Mouse (Mus musculus) T-helper 17 cell (primary cell): ENCODE results near the gene Utrn.

Source experiments
- in situ Hi-C, 2 experiments: fragments of 300-600 bp; cut with MboI, MseI; formaldehyde crosslinking; loops; 1 replicate in 1 of 2; 2 replicates in 1 of 2; pipeline ENCODE4 v1.15.1; 2025; ENCODE audit warnings: high pct_unique_total_duplicates in 2 of 2

The Utrn gene

DNA sequence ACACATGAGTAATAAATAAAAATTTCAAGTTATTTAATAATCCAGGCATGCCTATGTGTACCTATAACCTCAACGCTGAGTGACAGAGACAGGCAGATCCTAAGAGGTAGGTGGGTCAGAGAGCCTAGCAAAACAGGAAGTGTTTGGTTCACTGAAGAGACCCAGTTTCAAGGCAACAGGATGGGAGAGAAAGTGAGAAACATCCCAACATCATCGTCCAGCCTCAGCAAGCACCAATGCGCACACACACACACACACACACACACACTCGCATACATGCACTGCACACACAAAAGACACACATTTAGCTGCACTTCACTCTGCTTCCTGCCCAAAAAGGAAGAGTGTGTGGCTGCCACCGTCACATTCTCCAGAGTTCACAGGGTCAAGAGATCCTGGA is 27.7 kb downstream of the Utrn start:
- in situ Hi-C loops: no loop called here

DNA sequence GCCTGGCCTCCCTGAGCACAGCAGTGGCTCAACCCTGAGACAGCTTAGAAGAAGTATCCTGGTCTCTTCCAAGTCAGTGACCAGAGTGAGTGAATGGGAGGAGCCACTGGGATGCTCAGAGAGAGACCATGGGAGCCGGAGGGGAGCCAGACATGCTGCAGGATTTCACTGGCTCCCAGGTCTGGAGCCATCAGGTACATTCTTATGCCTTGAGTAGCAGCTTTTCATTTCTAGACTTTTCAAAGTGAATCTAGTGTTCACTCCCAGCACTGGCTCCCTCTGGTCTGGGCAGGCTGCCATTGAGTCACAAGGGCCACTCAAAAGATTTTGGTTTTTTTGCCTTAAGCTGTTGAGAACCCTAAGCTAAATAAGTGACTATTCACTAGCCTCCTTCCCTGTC is 31.5 kb downstream of the Utrn start:
- in situ Hi-C loops: no loop called here

DNA sequence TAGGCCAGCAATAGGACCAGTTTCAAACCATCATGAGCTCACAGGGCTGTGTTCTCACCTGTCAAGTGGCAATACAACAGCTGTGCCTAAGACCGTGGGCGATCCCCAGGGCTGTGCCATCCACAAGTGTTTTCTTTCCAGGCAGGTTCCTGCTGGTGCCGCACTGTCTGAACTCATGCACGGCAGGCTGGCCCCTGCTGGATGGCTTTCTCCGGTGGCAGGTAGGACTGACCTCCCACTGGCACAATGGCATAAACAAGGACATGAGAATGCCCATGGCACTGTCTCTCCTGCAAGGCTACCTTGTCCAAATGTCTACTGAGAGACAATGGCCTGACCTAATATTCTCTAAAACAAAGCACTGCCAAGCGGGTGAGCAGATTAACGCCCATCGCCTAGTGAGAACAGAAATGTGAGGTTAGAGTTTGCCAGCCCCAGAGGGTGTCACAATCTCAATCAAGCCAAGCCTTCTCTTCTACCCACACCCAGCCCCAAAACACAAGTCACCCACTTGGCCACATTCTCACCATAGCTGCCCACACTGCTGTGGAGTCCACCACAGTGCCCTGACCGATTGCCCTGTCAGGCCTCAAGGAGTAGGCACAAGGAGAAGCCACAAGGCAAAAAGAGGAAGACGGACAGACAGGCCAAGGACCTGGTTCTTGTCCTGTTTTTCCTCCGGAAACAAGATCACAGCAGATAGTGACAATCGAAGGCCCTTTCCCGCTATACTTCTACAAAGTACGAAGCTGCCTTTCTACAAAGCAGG is 32.9 kb downstream of the Utrn start:
- in situ Hi-C loops: no loop called here

GRCm38 (mm10) chr10:12834215-12834614 is 35.0 kb downstream of the Utrn start:
- in situ Hi-C loops: no loop called here

DNA sequence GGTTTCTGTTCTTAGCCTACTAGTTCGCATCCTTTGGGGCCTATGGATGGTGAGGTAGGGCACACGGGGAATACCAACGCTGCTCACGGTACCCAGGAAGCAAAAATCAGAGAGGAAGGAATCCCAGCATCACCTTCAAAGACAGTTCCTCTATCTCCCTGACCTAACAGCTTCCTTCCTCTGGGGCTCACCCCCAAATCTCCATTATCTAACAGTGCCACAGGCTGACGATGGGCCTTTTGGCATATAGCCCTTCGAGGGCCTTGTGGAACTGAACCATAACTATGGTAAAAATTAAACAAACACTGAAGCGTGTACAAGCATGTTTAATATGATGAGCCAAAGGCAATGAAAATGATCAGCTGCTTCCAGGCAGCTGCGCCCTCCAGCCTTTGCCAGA is 37.0 kb downstream of the Utrn start:
- in situ Hi-C loops: no loop called here

DNA sequence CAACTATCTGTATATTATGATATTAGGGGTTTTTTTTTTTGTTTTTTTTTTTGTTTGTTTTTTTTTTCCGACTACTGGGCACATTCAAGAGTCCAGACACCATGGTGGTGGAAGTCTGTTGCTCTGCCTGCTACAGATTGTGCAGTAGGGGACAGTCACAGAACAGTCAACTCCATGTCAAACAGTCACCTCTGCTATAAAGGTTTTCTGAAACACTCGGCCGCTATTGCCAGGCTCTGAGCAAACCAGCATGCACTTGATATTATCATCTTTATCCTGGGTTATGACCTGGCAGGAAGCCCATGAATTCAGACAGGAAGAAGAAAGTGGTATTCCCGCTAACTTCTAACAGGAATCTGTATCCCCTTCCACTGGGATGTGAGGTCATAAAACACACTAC is 41.4 kb downstream of the Utrn start:
- in situ Hi-C loops: no loop called here

DNA sequence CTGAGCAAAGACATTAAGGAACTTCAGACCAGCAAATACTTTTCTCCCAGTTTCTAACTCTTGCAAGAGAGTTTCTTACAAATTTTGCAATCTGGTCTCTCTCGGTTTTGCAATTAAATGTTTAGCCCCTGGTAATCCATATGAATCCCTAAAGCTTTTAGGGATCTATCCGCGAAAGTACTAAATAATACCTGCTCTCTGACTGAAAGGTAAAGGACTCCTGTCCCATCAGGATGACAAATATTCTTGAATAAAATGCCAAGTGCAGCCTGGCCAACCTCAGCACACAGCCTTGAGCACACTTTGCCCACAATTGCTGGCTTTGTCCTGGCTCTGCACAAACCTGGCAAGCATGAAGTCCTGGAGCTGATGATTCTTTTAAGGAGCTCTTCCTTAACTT is 41.9 kb downstream of the Utrn start:
- in situ Hi-C loops: no loop called here

- in situ Hi-C loops: no loop called here
These were observed 42.3 kb downstream of the Utrn start for GRCm38 (mm10) chr10:12826760-12827281.

GRCm38 (mm10) chr10:12824386-12824785 is 44.8 kb downstream of the Utrn start:
- in situ Hi-C loops: loop anchor here in 1 of 2 experiments (25.0 kb wide), 1 partner anchor 163 kb away; no protein-coding TSS in a partner anchor

DNA sequence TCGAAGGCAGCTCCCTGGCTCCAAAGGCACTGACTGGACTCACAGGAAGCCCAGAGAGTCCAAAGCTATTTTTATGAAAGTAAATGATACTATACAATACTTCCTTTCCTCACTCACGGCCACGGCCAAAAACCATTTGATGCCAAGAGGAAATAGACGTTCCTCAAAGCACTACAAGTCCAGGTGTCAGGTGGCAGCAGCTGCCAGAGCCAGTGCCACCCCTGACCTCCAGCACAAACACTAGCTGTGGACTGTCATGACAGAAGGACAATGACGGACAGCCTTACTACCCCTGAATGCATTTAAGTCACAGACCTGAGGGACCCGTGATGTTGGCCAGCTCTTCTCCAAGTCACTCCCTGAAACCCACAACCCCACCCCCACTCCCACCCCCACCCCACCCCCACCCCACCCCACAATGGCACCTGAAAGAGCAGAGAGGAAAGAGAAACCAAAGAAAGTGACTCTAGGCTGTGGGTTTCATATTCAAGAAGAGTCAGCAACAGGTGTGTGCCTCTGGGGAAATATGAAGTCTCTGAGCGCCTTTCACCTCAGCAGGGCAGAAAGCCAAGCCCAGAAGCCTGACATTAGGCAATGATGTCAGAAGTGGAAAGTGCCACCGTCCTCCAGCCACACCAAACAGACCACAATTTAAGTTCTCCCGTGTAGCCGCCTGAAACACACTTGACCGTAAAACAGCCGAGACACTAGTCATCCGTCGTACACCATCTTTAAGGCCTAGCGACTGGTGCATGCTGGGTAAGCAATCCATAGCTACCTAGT is 45.5 kb downstream of the Utrn start:
- in situ Hi-C loops: loop anchor here in 1 of 2 experiments (25.0 kb wide), 1 partner anchor 164 kb away; no protein-coding TSS in a partner anchor

DNA sequence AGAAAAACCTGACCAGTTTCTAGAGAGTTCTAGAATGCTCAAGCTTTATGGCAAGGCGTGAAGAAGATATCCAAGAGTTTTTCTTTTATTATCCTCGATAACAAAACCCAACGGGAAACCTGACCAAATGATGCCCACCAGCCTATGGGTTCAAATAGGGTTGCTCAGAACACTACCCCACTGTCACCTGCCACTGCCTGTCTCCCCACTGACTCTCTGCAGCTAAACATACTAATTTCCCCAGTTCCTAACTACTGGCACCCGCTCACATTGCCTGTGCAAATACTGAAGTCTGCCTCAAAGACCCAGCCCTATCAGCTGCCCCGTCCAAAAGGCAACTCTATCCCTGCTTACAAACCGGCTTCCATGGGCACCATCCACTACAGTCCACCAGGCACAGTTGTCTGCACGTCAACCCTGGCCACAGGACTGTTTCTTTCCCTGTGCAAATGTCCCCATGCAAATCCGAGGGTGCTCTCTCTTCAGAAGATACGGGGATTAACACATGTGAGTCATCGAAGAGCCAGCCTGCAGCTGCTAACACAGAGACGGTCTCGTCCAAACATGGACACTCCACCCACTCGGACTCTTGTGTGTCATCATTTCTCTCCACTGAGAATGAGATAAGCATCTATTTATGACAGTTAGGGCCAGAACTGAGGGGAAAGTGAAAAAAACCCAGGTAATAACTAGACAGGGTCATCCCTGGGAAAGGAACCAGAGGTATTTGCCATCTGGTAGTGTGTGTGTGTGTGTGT is 48.0 kb downstream of the Utrn start:
- in situ Hi-C loops: loop anchor here in 1 of 2 experiments (25.0 kb wide), 1 partner anchor 166 kb away; no protein-coding TSS in a partner anchor

DNA sequence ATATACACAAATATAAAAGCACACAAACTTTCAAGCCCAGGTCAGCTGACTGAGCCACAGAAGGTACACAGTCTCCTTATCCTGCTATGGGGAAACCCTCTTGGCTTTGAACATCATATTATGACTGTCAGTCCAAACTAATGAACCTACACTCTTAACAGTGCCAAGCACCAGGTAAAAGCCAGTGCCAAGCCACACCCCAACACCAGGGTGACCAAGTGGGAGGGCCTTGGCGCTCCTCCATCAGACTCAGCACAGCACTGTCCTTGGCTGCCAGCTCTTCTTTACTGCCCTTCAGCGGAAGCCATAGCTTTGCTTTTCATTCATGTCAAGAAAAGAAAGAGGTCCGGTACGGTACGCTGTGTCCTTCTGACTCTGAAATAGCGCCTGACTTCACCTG is 51.8 kb downstream of the Utrn start:
- in situ Hi-C loops: loop anchor here in 1 of 2 experiments (25.0 kb wide), 1 partner anchor 170 kb away; no protein-coding TSS in a partner anchor

GRCm38 (mm10) chr10:12816530-12816929 is 52.6 kb downstream of the Utrn start:
- in situ Hi-C loops: loop anchor here in 1 of 2 experiments (25.0 kb wide), 1 partner anchor 171 kb away; no protein-coding TSS in a partner anchor

- in situ Hi-C loops: loop anchor here in 1 of 2 experiments (25.0 kb wide), 1 partner anchor 173 kb away; no protein-coding TSS in a partner anchor
These were observed 54.8 kb downstream of the Utrn start for GRCm38 (mm10) chr10:12814411-12814810.

DNA sequence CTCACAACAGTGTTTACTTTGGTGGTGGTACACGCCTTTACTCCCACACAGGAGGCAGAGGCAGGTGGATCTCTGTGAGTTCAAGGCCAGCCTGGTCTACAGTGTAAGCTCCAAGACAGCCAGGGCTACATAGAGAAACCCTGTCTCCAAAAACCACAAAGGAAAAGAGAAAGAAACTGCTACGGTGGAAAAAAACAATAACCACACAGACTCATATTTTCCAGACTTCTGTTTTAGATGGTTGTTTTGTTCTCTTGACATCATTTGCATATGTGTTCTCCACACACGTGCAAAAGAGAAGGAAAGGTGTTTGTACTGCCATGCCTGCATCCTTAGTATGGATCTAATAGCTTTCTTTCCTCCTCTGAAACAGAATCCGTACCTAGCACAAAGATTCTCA is 55.3 kb downstream of the Utrn start:
- in situ Hi-C loops: loop anchor here in 1 of 2 experiments (25.0 kb wide), 1 partner anchor 173 kb away; no protein-coding TSS in a partner anchor

DNA sequence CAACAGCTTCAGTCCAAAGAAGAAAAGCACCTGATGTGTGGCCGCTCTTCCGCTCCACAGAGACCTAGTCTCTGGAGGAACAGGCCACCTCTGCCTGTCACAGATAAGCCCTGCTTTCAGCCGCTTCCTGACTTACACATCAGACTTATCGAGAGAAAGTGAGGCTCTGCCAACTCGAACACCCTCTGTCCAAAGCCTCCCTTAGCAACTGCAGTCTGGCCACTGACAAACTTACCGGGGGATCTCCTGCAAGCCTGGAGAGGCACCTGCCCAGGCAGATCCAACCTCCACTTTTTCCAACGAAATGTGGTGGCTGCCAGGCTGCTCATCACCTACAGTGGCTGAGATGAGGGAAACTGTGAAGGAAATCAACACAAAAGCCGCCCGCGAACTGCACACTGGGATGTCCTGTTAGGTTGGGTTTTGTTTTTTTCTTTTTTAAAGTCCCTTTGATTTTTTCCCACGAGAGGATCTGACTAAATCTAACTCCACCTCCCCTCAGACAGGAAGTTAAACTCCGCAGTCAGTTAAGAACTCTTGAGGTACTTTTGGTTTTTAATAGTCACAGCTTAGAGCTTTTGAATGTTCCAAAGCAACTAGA is 55.9 kb downstream of the Utrn start:
- in situ Hi-C loops: loop anchor here in 1 of 2 experiments (25.0 kb wide), 1 partner anchor 174 kb away; no protein-coding TSS in a partner anchor

- in situ Hi-C loops: loop anchor here in 1 of 2 experiments (25.0 kb wide), 1 partner anchor 175 kb away; no protein-coding TSS in a partner anchor
These were observed 56.5 kb downstream of the Utrn start for GRCm38 (mm10) chr10:12812680-12813079.

DNA sequence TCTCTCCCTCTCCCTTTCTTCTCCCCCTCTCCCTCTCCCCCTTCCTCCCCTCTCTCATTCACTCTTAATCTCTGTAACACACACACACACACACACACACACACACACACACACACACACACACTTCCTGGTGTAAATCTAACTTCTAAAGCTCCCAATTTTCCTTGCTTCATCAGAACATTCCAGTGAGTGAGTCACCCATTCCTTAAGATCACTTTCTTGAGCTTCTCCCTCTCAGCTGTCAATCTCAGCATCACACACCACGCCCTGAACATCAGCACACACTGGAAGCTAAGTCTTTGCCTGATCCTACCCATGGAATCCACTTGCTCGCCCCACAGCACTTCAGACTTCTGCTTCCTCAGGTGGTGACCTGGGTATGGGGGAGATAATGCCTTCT is 58.3 kb downstream of the Utrn start:
- in situ Hi-C loops: loop anchor here in 1 of 2 experiments (25.0 kb wide), 1 partner anchor 176 kb away; no protein-coding TSS in a partner anchor

DNA sequence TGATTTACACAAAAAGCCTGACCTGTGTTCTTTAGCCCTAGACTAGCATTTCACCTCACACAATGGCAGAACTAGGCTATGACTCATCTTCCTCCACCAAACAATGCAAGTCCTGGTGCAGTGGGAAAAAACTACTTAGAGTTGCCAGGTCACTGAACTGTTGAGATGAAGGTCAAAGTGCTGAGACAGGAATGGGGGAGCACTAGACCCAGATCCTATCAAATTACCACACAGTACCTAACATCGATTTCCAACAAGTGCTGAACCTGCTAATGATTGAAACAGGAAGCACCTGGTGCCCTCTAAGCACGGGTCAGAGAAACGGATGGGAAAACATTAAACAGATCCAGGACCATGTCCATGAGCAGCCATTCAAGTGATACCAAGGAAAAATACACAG is 59.5 kb downstream of the Utrn start:
- in situ Hi-C loops: loop anchor here in 1 of 2 experiments (25.0 kb wide), 1 partner anchor 178 kb away; no protein-coding TSS in a partner anchor

- in situ Hi-C loops: loop anchor here in 1 of 2 experiments (25.0 kb wide), 1 partner anchor 179 kb away; no protein-coding TSS in a partner anchor
These were observed 60.7 kb downstream of the Utrn start for GRCm38 (mm10) chr10:12808467-12808866.
